Mouse (Mus musculus): ENCODE results near the gene Atp6v1g2. TPM values are rescaled to one million over a fixed set of nuclear protein-coding genes. Genes with fewer than 3 reads are reported as not detected.

The Atp6v1g2 gene
- polyA plus RNA-seq, 1 experiment from 2014 or later, result 10.6 TPM

- peak within 1 kb of the TSS; percentile 99 for H3K27ac ChIP-seq (replicated peaks)
- no peaks in the 10 kb centered on the region for H3K9me3 ChIP-seq
- peak; percentile 78 for ATAC-seq (ENCODE audit: extremely low read depth, insufficient number of reproducible peaks, low FRiP score, low TSS enrichment)
- WGBS, result under 1% methylated on average over 69 of the region's 69 CpGs
- peaks cover 52% of the 10 kb centered on the region for H3K4me1 ChIP-seq
- H3K27me3 ChIP-seq (replicated peaks), result no peaks in the 10 kb centered on the region
- H3K4me3 ChIP-seq, result peak within 1 kb of the TSS; percentile 95
- peak within 1 kb of the TSS; percentile 100 for H3K9ac ChIP-seq
- peak within 1 kb of the TSS; percentile 73 for H3K4me2 ChIP-seq
- peaks cover 40% of the 10 kb centered on the region for H3K36me3 ChIP-seq
Measured at GRCm38 (mm10) chr17:35241305-35242014, 8.0 kb downstream of the Atp6v1g2 start, which contains the start of gene Ddx39b. Ddx39b (plus strand) TSS chr17:35241746.

DNA sequence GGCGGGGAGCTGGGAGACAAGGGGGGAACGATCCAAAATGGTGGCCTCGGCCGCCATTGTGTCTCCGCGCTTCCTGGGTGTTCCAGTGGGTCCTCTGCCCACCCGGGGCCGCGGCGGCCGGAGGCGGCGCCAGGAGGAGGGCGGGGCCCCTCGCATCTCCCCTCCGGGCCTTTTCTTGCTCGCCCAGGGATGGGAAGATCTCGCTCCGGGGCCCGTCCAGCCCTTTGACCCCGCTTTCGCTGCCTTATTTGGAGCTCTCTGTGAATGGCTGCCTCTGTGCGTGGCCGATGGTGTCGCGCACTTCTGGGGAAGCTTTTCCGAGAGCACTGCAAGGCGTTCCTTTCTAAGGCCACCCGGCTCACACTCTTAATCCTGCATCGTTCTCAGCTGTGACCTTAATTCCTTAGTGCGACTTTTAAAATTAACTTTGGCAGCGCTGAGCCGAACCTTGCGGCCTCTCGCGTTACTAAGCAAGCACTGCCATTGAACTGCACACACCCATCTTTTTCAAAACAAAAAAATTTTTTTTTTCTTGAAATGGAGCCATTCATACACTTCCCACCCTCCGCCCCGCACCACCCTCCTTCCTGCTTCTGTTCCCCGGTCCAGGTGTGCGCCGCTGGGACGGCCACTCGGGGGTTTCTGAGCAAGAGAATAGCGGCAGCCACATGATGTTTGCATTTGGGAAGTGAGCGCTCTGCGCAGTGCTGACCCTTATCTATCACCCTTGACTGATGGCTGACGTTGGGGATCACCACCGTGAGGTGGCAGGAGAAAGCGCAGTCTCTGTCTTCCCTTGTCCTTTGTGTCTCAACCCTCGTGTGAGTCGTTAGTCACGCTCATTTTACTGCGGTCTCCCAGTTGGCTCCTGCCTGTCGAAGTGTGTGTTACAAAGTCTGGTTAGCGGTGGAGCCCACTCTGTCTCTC, 8.8 kb downstream of the Atp6v1g2 start:
- Histone ChIP-seq H3K27me3 (replicated peaks) (no peaks in the 10 kb centered on the region), H3K9ac (peak overlapping the region; percentile 100), H3K36me3 (peaks cover 47% of the 10 kb centered on the region), H3K4me2 (peak overlapping the region; percentile 73), H3K27ac (replicated peaks) (peak overlapping the region; percentile 99), H3K4me1 (peaks cover 57% of the 10 kb centered on the region), H3K4me3 (peak overlapping the region; percentile 95), H3K9me3 (no peaks in the 10 kb centered on the region)
- under 1% methylated on average over 55 of the region's 55 CpGs for WGBS
- ATAC-seq (ENCODE audit: extremely low read depth, insufficient number of reproducible peaks, low FRiP score, low TSS enrichment), result peak; percentile 49; the same call in 1 of the 2 replicates

DNA sequence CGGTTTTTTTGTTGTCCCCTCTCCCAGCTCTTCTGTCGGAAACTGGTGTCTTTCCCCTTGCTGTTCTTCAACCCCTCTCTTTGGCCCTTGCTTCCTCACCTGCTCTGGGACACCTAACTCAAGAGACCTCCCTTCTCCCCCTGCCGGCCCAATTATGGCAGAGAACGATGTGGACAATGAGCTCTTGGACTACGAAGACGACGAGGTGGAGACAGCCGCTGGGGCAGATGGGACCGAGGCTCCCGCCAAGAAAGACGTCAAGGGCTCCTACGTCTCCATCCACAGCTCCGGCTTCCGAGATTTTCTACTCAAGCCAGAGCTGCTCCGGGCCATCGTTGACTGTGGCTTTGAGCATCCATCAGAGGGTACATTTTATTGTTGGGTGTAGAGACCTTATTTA, 9.6 kb downstream of the Atp6v1g2 start:
- H3K4me3 ChIP-seq, result peak overlapping the region; percentile 95
- no peak for ATAC-seq (ENCODE audit: extremely low read depth, insufficient number of reproducible peaks, low FRiP score, low TSS enrichment)
- H3K27ac ChIP-seq (replicated peaks), result peak overlapping the region; percentile 99
- H3K36me3 ChIP-seq, result peaks cover 50% of the 10 kb centered on the region
- H3K4me1 ChIP-seq, result peaks cover 60% of the 10 kb centered on the region
- H3K4me2 ChIP-seq, result peak overlapping the region; percentile 73
- no peaks in the 10 kb centered on the region for H3K9me3 ChIP-seq
- H3K9ac ChIP-seq, result peak overlapping the region; percentile 100
- 9% methylated on average over 16 of the region's 16 CpGs for WGBS
- H3K27me3 ChIP-seq (replicated peaks), result no peaks in the 10 kb centered on the region

GRCm38 (mm10) chr17:35244999-35245398, 11.5 kb downstream of the Atp6v1g2 start:
- no peak for ATAC-seq (ENCODE audit: extremely low read depth, insufficient number of reproducible peaks, low FRiP score, low TSS enrichment)
- Histone ChIP-seq H3K4me2 (peak overlapping the region; percentile 73), H3K4me3 (peak overlapping the region; percentile 95), H3K9ac (peak overlapping the region; percentile 100), H3K4me1 (peaks cover 56% of the 10 kb centered on the region), H3K27me3 (replicated peaks) (no peaks in the 10 kb centered on the region), H3K36me3 (peaks cover 70% of the 10 kb centered on the region), H3K9me3 (no peaks in the 10 kb centered on the region), H3K27ac (replicated peaks) (no peak overlapping the region; the same call in 1 of the 2 replicates)
- 65% methylated on average over 2 of the region's 2 CpGs for WGBS

DNA sequence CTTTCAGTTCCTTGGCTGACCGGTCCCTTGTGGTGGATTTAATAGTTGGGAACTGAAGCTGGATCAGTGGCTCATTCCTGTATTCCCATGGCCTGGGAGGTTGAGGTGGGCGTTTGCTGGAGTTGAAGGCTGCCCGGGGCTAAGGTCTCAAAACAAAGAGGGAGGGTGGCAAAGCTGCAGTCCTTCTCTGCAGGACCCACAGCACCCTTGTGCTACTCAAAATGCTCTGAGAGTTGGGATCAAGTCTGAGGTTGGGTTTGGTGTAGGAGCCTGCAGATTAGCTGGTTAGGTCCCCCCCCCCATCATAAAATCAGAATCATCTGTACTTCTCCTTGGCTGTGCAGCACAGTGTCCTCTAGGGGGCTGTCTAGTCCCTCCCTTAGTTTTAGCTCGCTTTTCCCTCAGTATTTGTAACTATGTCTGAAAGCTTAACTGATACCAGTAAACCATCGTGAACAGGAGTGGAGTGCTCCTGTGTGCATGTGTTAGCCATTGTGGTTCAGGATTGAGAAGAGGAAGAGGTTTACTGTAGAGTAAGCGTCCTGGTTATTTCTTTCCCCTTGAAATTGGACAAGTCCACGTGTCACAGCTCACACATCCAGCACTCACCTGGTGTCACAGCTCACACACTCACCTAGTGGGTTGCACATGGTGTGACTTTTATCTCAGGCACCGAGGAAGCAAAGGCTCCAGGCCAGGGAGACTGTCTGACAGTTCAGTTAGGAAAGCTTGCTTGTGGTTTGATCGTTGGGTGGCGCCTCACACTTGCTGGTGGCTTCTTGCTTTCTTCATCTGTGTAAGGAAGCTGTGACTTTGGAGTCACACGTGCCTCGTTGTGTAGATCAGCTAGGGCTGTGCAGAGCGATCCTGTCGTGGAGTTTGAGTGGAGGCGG, 12.5 kb downstream of the Atp6v1g2 start:
- no peak overlapping the region; the same call in 1 of the 2 replicates for H3K4me2 ChIP-seq
- H3K4me1 ChIP-seq, result peaks cover 46% of the 10 kb centered on the region
- peak overlapping the region; percentile 100; the same call in 1 of the 2 replicates for H3K9ac ChIP-seq
- H3K4me3 ChIP-seq, result no peak overlapping the region
- peaks cover 79% of the 10 kb centered on the region for H3K36me3 ChIP-seq
- ATAC-seq (ENCODE audit: extremely low read depth, insufficient number of reproducible peaks, low FRiP score, low TSS enrichment), result no peak
- no peaks in the 10 kb centered on the region for H3K27me3 ChIP-seq (replicated peaks)
- H3K9me3 ChIP-seq, result no peaks in the 10 kb centered on the region
- H3K27ac ChIP-seq (replicated peaks), result no peak overlapping the region
- 83% methylated on average over 15 of the region's 15 CpGs for whole genome bisulfite sequencing

- Histone ChIP-seq H3K27me3 (replicated peaks) (no peaks in the 10 kb centered on the region), H3K9me3 (no peaks in the 10 kb centered on the region), H3K9ac (no peak overlapping the region), H3K4me1 (peaks cover 45% of the 10 kb centered on the region), H3K4me3 (no peak overlapping the region), H3K27ac (replicated peaks) (no peak overlapping the region), H3K4me2 (no peak overlapping the region), H3K36me3 (peaks cover 90% of the 10 kb centered on the region)
- 78% methylated on average over 7 of the region's 7 CpGs for WGBS
- no peak for ATAC-seq (ENCODE audit: extremely low read depth, insufficient number of reproducible peaks, low FRiP score, low TSS enrichment)
Measured at GRCm38 (mm10) chr17:35247144-35247543, 13.7 kb downstream of the Atp6v1g2 start.

DNA sequence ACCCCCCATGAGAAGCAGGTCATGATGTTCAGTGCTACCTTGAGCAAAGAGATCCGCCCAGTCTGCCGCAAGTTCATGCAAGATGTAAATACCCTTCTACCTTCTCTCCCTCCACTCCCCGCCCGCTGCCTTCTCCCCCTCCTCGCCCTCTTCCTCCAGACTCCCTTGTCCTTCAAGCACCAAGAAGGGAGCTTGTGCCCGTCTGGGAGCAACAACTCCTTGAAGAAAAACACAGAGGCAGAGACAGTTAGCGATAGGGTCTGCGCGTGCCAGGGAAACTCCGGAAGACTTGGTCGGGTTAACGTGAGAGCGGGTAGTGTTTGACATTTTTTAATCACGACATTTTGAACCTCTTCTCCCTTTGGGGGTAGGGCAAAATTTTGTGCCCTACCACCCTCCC, 15.5 kb downstream of the Atp6v1g2 start:
- 86% methylated on average over 14 of the region's 14 CpGs for WGBS
- no peaks in the 10 kb centered on the region for H3K27me3 ChIP-seq (replicated peaks)
- no peak overlapping the region for H3K4me3 ChIP-seq
- H3K9ac ChIP-seq, result no peak overlapping the region
- no peak overlapping the region for H3K4me2 ChIP-seq
- H3K36me3 ChIP-seq, result peaks cover 99% of the 10 kb centered on the region
- no peaks in the 10 kb centered on the region for H3K9me3 ChIP-seq
- H3K27ac ChIP-seq (replicated peaks), result no peak overlapping the region
- ATAC-seq (ENCODE audit: extremely low read depth, insufficient number of reproducible peaks, low FRiP score, low TSS enrichment), result no peak
- H3K4me1 ChIP-seq, result peaks cover 35% of the 10 kb centered on the region

DNA sequence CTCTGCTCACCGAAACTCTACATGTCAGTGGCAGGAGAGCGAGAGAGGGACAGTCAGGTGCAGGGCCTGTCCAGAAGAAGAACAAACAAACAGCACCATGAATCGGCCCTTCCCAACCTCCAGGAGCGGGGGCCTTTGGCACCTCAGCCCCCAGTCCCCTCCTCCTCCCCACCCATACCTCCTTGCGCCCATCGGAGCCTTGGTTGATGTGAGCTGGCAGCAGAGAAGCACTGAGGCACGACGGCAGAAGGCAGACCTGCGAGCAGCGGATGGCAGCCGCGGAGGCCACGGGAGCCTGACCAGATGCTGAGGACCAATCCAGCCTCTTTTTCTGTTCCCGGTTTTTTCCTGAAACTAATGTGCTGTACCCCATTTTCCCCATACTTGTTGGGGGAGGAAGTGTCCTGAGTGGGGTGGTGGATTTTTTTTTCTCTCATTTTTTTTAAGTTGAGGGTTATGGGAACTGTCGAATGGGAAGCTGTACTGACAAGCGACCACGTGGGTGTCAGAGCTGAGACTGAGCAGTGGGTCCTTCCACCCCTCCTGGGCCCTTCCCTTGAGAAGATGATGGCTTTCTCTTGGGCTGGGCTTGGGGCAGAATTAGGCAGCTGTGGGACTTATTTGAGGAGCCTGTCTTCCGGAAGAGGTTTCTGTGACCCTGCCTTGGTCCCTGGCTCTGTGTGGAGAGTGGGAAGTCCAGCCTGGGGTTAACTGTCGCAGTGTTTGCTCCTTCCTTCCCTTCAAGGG, 16.2 kb downstream of the Atp6v1g2 start:
- no peak overlapping the region for H3K4me3 ChIP-seq
- no peak overlapping the region for H3K27ac ChIP-seq (replicated peaks)
- H3K4me1 ChIP-seq, result peaks cover 29% of the 10 kb centered on the region
- WGBS, result 88% methylated on average over 19 of the region's 19 CpGs
- no peaks in the 10 kb centered on the region for H3K27me3 ChIP-seq (replicated peaks)
- H3K36me3 ChIP-seq, result peaks cover 98% of the 10 kb centered on the region
- no peak overlapping the region for H3K4me2 ChIP-seq
- no peaks in the 10 kb centered on the region for H3K9me3 ChIP-seq
- no peak overlapping the region for H3K9ac ChIP-seq
- ATAC-seq (ENCODE audit: extremely low read depth, insufficient number of reproducible peaks, low FRiP score, low TSS enrichment), result no peak

DNA sequence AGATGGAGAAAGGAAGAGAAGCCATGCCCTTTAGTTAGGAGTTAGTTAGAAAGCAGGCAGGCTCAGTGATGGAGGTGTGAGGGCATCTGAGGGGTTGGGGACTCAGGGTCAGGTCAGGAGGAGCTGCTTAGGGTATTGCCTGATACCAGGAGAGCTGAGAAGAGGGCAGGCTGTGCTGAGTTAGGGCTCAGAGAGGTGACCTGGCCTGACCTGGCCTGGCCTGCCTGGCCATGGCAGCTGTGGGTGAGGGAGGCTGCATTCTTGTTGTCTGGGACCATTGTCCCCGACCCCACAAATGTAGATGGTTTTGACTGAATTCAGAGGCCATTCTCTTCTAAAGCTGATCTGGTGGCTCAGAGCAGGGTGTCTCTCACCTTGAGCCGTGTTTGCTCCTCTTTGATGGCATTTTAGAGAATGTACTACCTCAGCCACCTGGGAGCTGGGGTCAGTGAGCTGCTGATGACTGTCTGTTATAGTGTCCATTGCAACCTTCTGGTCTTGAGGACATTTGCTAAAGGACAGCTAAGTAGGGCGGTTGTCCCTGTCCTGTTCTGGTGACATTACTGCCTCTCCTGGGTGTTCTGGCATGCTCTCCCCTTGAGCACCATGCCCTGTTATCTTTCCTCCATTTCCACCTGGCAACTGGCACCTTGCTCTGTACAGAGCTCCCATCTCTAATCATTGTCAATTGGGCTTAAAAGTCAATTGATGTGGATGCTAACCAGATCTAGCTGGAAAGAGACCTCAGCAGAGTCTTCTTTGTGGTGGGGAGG, 17.1 kb downstream of the Atp6v1g2 start:
- no peak overlapping the region for H3K4me3 ChIP-seq
- no peaks in the 10 kb centered on the region for H3K27me3 ChIP-seq (replicated peaks)
- no peak overlapping the region for H3K27ac ChIP-seq (replicated peaks)
- H3K36me3 ChIP-seq, result peaks cover 89% of the 10 kb centered on the region
- H3K4me1 ChIP-seq, result peaks cover 20% of the 10 kb centered on the region
- no peak overlapping the region for H3K4me2 ChIP-seq
- WGBS, result 80% methylated on average over 3 of the region's 3 CpGs
- no peak overlapping the region for H3K9ac ChIP-seq
- no peaks in the 10 kb centered on the region for H3K9me3 ChIP-seq
- no peak for ATAC-seq (ENCODE audit: extremely low read depth, insufficient number of reproducible peaks, low FRiP score, low TSS enrichment)
